Mouse (Mus musculus): ENCODE results near the gene Zfp286. TPM values are rescaled to one million over a fixed set of nuclear protein-coding genes. Genes with fewer than 3 reads are reported as not detected.

Gene Zfp286
- total and polyA plus RNA-seq, 3 experiments = not detected

DNA sequence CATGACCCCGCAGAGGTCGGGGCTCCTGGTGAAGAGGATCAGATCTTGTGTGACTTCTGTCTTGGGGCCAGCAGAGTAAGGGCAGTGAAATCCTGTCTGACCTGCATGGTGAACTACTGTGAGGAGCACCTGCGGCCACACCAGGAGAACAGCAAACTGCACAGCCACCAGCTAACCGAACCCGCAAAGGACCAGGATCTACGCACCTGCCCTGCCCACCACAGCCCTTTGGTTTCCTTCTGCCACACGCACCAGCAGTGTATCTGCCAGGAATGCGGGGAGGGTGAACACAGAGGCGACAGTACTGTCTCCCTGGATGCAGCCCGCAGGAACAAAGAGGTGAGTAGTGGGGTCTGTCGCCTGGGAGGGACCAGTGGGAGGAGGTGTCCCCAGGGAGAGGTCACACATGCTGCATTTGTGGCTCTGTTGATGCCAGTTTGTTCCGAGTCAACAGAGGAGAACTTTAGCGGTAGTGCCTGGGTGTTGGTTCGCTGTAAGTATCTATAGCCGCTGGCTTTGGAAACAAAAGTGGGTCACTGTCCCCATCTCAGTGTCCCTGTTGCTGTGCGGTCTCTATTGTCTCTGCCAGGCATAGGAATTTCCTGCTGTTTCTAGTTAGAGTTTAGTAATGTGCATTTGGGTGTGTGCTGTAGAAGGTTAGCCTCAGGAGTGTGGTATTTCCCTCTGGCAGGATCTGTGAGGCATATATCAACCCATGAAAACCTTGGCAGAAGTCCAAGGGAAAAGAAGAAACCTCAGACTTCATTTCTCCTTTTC, 31.6 kb upstream of the Zfp286 start:
- H3K79me2 ChIP-seq (ENCODE audit: control insufficient read depth, insufficient read depth, low read length, poor library complexity) = no peaks in the 10 kb centered on the region
- peak; percentile 84 for DNase-seq (ENCODE audit: low read depth, low spot score)
- H3K4me3 ChIP-seq (ENCODE audit: control insufficient read depth in 1 of 2, insufficient read depth in 1 of 2, low read depth in 2 of 2, low read length in 2 of 2) = peak overlapping the region; percentile 52 to 70
- TF ChIP-seq TCF12 (IDR thresholded peaks at IDR 0.05; ENCODE audit: low read depth, low read length) (peak; percentile 41; the same call in 1 of the 2 replicates), SMC3 (IDR thresholded peaks at IDR 0.05; ENCODE audit: low read depth, low read length) (no peak), BHLHE40 (IDR thresholded peaks at IDR 0.05; ENCODE audit: borderline replicate concordance, low read depth, low read length) (no peak), TBP (IDR thresholded peaks at IDR 0.05; ENCODE audit: low read depth, low read length) (0 out of 2 replicates have a peak, but pooled peaks have one; percentile 16), ETS1 (IDR thresholded peaks at IDR 0.05; ENCODE audit: low read depth, low read length) (peak; percentile 74), ELF1 (IDR thresholded peaks at IDR 0.05; ENCODE audit: low read depth, low read length) (no peak), ZMIZ1 (IDR thresholded peaks at IDR 0.05; ENCODE audit: low read depth, low read length) (no peak), HCFC1 (IDR thresholded peaks at IDR 0.05; ENCODE audit: low read depth, low read length) (no peak), UBTF (IDR thresholded peaks at IDR 0.05; ENCODE audit: borderline replicate concordance, insufficient read depth, low read depth, low read length) (no peak), EP300 (IDR thresholded peaks at IDR 0.05; ENCODE audit: low read depth in 1 of 2, low read length in 2 of 2) (peak; percentile 18 to 56; a peak in 3 of 4 replicates), ZKSCAN1 (IDR thresholded peaks at IDR 0.05; ENCODE audit: low read depth, low read length) (no peak), KAT2A (conservative IDR thresholded peaks at IDR 0.05; ENCODE audit: low read depth, low read length) (no peak), MYB (IDR thresholded peaks at IDR 0.05; ENCODE audit: low read depth, low read length) (no peak), SIN3A (IDR thresholded peaks at IDR 0.05; ENCODE audit: low read length) (peak; percentile 54; the same call in 1 of the 2 replicates), MYC (IDR thresholded peaks at IDR 0.05; ENCODE audit: low read depth, low read length) (no peak; the same call in 1 of the 2 replicates), MAX (IDR thresholded peaks at IDR 0.05; ENCODE audit: low read length) (peak; percentile 33; the same call in 1 of the 2 replicates), RCOR1 (IDR thresholded peaks at IDR 0.05; ENCODE audit: low read depth, low read length) (peak; percentile 84), CTCF (IDR thresholded peaks at IDR 0.05 in 2 of 3, conservative IDR thresholded peaks at IDR 0.05 in 1 of 3; ENCODE audit: control insufficient read depth in 1 of 3, insufficient read depth in 1 of 3, low read depth in 2 of 3, low read length in 3 of 3, poor library complexity in 1 of 3, severe bottlenecking in 1 of 3) (no peak)
- no peaks in the 10 kb centered on the region for H3K9me3 ChIP-seq (replicated peaks; ENCODE audit: insufficient read depth, low read length)
- H3K4me1 ChIP-seq (ENCODE audit: control insufficient read depth in 1 of 2, insufficient read depth in 2 of 2, low read length in 2 of 2) = peaks cover 11 to 44% of the 10 kb centered on the region in 2 experiments
- peak overlapping the region; percentile 25 for H3K9ac ChIP-seq (ENCODE audit: control insufficient read depth, low read depth, low read length, poor library complexity, severe bottlenecking)
- H3K27me3 ChIP-seq (ENCODE audit: control insufficient read depth in 1 of 2, insufficient read depth in 2 of 2, low read length in 2 of 2) = no peaks in the 10 kb centered on the region
- H3K27ac ChIP-seq (ENCODE audit: control insufficient read depth, low read depth, low read length) = peak overlapping the region; percentile 21
- H3K36me3 ChIP-seq (ENCODE audit: control insufficient read depth in 1 of 2, insufficient read depth in 2 of 2, low read length in 2 of 2) = peaks cover 0 to 36% of the 10 kb centered on the region in 2 experiments; a peak in 2 of 4 replicates

GRCm38 (mm10) chr11:62820059-62820541, 30.8 kb upstream of the Zfp286 start, which contains the start of gene Trim16:
Gene Trim16, plus strand, starts transcription at chr11:62820231.
- H3K9ac ChIP-seq (ENCODE audit: control insufficient read depth, low read depth, low read length, poor library complexity, severe bottlenecking) = peak within 1 kb of the TSS; percentile 32
- TF ChIP-seq CHD1 (IDR thresholded peaks at IDR 0.05; ENCODE audit: low read depth, low read length) = peak; percentile 27; the same call in 1 of the 2 replicates
- TF ChIP-seq TBP (IDR thresholded peaks at IDR 0.05; ENCODE audit: low read depth, low read length) = peak; percentile 78
- TF ChIP-seq TCF12 (IDR thresholded peaks at IDR 0.05; ENCODE audit: low read depth, low read length) = peak; percentile 66; the same call in 1 of the 2 replicates
- TF ChIP-seq ELF1 (IDR thresholded peaks at IDR 0.05; ENCODE audit: low read depth, low read length) = peak; percentile 33
- TF ChIP-seq CHD2 (IDR thresholded peaks at IDR 0.05; ENCODE audit: low read length) = no peak
- no peak for TF ChIP-seq JUND (IDR thresholded peaks at IDR 0.05; ENCODE audit: low read depth, low read length)
- no peak for TF ChIP-seq ZKSCAN1 (IDR thresholded peaks at IDR 0.05; ENCODE audit: low read depth, low read length)
- TF ChIP-seq SIN3A (IDR thresholded peaks at IDR 0.05; ENCODE audit: low read length) = peak; percentile 95
- no peak for TF ChIP-seq ZC3H11A (IDR thresholded peaks at IDR 0.05; ENCODE audit: low read depth, low read length)
- 0 out of 2 replicates have a peak, but pooled peaks have one; percentile 2 for TF ChIP-seq SMC3 (IDR thresholded peaks at IDR 0.05; ENCODE audit: low read depth, low read length)
- no peak for TF ChIP-seq BHLHE40 (IDR thresholded peaks at IDR 0.05; ENCODE audit: borderline replicate concordance, low read depth, low read length)
- peak; percentile 84 for TF ChIP-seq MAX (IDR thresholded peaks at IDR 0.05; ENCODE audit: low read length)
- peak; percentile 82 for TF ChIP-seq GABPA (IDR thresholded peaks at IDR 0.05; ENCODE audit: low read depth, low read length)
- no peak for TF ChIP-seq POLR2AphosphoS5 (IDR thresholded peaks at IDR 0.05; ENCODE audit: borderline replicate concordance, low read depth, low read length)
- TF ChIP-seq RAD21 (IDR thresholded peaks at IDR 0.05; ENCODE audit: low read depth, low read length) = no peak
- TF ChIP-seq ZNF384 (IDR thresholded peaks at IDR 0.05; ENCODE audit: low read depth, low read length) = 0 out of 2 replicates have a peak, but pooled peaks have one; percentile 9
- peak; percentile 94 for TF ChIP-seq ETS1 (IDR thresholded peaks at IDR 0.05; ENCODE audit: low read depth, low read length)
- TF ChIP-seq HCFC1 (IDR thresholded peaks at IDR 0.05; ENCODE audit: low read depth, low read length) = peak; percentile 65
- TF ChIP-seq MAZ (IDR thresholded peaks at IDR 0.05; ENCODE audit: low read depth, low read length) = peak; percentile 45; the same call in 1 of the 2 replicates

More at GRCm38 (mm10) chr11:62820059-62820541, 30.8 kb upstream of the Zfp286 start, which contains the start of gene Trim16:
- Histone ChIP-seq H3K4me3 (ENCODE audit: control insufficient read depth in 1 of 2, insufficient read depth in 1 of 2, low read depth in 2 of 2, low read length in 2 of 2) (peak within 1 kb of the TSS; percentile 52 to 70), H3K36me3 (ENCODE audit: control insufficient read depth in 1 of 2, insufficient read depth in 2 of 2, low read length in 2 of 2) (peaks cover 0 to 38% of the 10 kb centered on the region in 2 experiments; a peak in 2 of 4 replicates), H3K9me3 (replicated peaks; ENCODE audit: insufficient read depth, low read length) (no peaks in the 10 kb centered on the region), H3K27me3 (ENCODE audit: control insufficient read depth in 1 of 2, insufficient read depth in 2 of 2, low read length in 2 of 2) (no peaks in the 10 kb centered on the region), H3K79me2 (ENCODE audit: control insufficient read depth, insufficient read depth, low read length, poor library complexity) (no peaks in the 10 kb centered on the region), H3K27ac (ENCODE audit: control insufficient read depth, low read depth, low read length) (peak within 1 kb of the TSS; percentile 58), H3K4me1 (ENCODE audit: control insufficient read depth in 1 of 2, insufficient read depth in 2 of 2, low read length in 2 of 2) (peaks cover 11 to 49% of the 10 kb centered on the region in 2 experiments)
- DNase-seq (ENCODE audit: low read depth, low spot score) = peak; percentile 99
